Mouse (Mus musculus): ENCODE data around the gene Elmod2. TPM values are rescaled to one million over a fixed set of nuclear protein-coding genes. Genes with fewer than 3 reads are reported as not detected.

The Elmod2 gene
- total and polyA plus RNA-seq, 2 experiments from 2014 or later: 5.6 to 9.2 TPM

DNA sequence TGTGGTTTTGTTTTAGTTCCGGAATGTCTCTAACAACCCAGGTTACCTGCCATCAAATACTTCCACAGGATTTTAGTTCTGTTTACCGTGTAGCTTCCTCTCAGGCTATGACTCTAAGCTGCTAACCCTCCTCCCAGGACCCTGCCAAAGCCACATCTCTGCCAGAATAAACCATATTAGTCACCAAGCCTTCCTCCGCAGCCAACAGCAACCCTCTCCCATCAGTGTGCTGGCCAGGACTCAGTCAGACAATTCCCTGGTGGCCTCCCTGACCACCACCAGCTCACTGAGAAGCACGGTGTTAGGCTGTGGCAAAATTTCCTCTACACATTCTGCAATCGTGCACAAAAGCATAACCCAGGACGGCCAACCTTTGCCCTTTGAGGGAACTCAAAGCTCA is 53.9 kb downstream of the Elmod2 start:
- 71% methylated on average over 6 of the region's 6 CpGs for WGBS
- ATAC-seq (ENCODE audit: insufficient read depth, low read depth): no peak
- Histone ChIP-seq H3K27ac (ENCODE audit: low read depth) (no peak overlapping the region), H3K9me3 (replicated peaks; ENCODE audit: control insufficient read depth, low read length) (no peaks in the 10 kb centered on the region), H3K4me2 (ENCODE audit: low read depth, low read length) (no peak overlapping the region), H3K27me3 (ENCODE audit: control insufficient read depth, insufficient read depth, low read length) (no peaks in the 10 kb centered on the region), H3K36me3 (replicated peaks; ENCODE audit: control insufficient read depth, insufficient read depth, low read length) (no peaks in the 10 kb centered on the region), H3K9ac (replicated peaks; ENCODE audit: low read depth, low read length) (no peak overlapping the region), H3K4me1 (ENCODE audit: control insufficient read depth, insufficient read depth) (no peaks in the 10 kb centered on the region), H3K4me3 (ENCODE audit: low read depth, low read length) (no peak overlapping the region)
- no peak for DNase-seq (ENCODE audit: low spot score)
- TF ChIP-seq EP300 (IDR thresholded peaks at IDR 0.05; ENCODE audit: low read depth) (no peak), CTCF (IDR thresholded peaks at IDR 0.05; ENCODE audit: low read depth) (no peak)

DNA sequence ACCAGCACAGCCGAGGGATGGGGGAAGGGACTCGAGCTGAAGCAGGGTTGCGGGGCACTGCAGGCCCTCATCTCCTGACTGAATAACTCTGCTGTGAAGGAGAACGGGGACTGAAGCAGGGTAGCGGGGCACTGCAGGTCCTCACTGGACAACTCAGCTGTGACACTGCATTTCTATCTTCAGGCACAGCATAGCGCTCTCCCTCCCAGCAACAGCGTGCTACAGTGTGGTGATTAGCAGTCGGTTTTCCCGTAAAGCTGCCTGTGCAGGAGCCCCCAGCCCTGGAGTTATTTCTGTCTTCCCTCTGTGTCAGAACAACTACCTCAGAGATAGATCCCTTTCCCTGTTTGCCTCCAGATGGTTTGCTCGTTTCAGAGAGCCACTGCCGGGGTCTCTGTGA is 57.8 kb downstream of the Elmod2 start:
- 27% methylated on average over 11 of the region's 11 CpGs for WGBS
- no peaks in the 10 kb centered on the region for H3K36me3 ChIP-seq (replicated peaks; ENCODE audit: control insufficient read depth, insufficient read depth, low read length)
- no peak overlapping the region for H3K27ac ChIP-seq (ENCODE audit: low read depth)
- H3K9me3 ChIP-seq (replicated peaks; ENCODE audit: control insufficient read depth, low read length): no peaks in the 10 kb centered on the region
- TF ChIP-seq EP300 (IDR thresholded peaks at IDR 0.05; ENCODE audit: low read depth): no peak
- TF ChIP-seq CTCF (IDR thresholded peaks at IDR 0.05; ENCODE audit: low read depth): no peak
- peak; percentile 12 for DNase-seq (ENCODE audit: low spot score)
- peak overlapping the region; percentile 21 for H3K4me2 ChIP-seq (ENCODE audit: low read depth, low read length)
- peak overlapping the region; percentile 8; the same call in 1 of the 2 replicates for H3K4me3 ChIP-seq (ENCODE audit: low read depth, low read length)
- peak; percentile 68 for ATAC-seq (ENCODE audit: insufficient read depth, low read depth)
- H3K4me1 ChIP-seq (ENCODE audit: control insufficient read depth, insufficient read depth): no peaks in the 10 kb centered on the region
- no peak overlapping the region for H3K9ac ChIP-seq (replicated peaks; ENCODE audit: low read depth, low read length)
- no peaks in the 10 kb centered on the region for H3K27me3 ChIP-seq (ENCODE audit: control insufficient read depth, insufficient read depth, low read length)

DNA sequence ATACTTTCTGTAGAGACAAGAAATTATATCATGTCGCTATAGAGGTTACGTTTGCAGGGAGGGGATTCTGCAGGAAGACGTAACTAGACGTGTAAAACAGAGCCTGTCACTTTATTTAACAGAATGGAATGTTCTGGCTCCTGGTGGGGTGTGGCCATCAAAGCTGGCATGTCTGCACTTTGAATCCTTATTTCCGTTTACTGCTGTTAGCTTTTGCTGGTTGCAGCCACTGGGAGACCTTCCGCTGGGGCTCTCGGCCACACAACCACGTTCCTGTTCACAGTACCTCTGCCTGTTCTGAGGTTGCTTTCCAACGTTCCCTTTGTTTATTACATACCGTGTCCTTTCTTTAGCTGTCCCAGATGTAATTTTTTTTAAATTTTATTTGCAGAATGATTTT is 59.8 kb downstream of the Elmod2 start:
- TF ChIP-seq CTCF (IDR thresholded peaks at IDR 0.05; ENCODE audit: low read depth) (no peak), EP300 (IDR thresholded peaks at IDR 0.05; ENCODE audit: low read depth) (no peak)
- H3K27me3 ChIP-seq (ENCODE audit: control insufficient read depth, insufficient read depth, low read length): no peaks in the 10 kb centered on the region
- no peak for DNase-seq (ENCODE audit: low spot score)
- H3K9ac ChIP-seq (replicated peaks; ENCODE audit: low read depth, low read length): no peak overlapping the region
- H3K4me1 ChIP-seq (ENCODE audit: control insufficient read depth, insufficient read depth): no peaks in the 10 kb centered on the region
- H3K9me3 ChIP-seq (replicated peaks; ENCODE audit: control insufficient read depth, low read length): no peaks in the 10 kb centered on the region
- no peak overlapping the region for H3K27ac ChIP-seq (ENCODE audit: low read depth)
- no peak overlapping the region for H3K4me3 ChIP-seq (ENCODE audit: low read depth, low read length)
- WGBS: 63% methylated on average over 10 of the region's 10 CpGs
- H3K4me2 ChIP-seq (ENCODE audit: low read depth, low read length): no peak overlapping the region
- ATAC-seq (ENCODE audit: insufficient read depth, low read depth): no peak
- no peaks in the 10 kb centered on the region for H3K36me3 ChIP-seq (replicated peaks; ENCODE audit: control insufficient read depth, insufficient read depth, low read length)

DNA sequence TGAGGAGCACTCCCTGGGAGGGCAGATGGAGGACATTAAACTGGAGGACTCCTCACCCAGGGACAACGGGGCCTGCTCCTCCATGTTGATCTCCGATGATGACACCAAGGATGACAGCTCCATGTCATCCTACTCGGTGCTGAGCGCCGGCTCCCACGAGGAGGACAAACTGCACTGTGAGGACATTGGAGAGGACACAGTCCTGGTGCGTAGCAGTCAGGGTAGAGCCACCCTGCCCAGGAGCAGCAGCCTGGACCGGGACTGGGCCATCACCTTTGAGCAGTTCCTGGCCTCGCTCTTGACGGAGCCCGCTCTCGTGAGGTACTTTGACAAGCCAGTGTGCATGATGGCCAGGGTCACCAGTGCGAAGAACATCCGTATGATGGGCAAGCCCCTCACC is 61.1 kb downstream of the Elmod2 start:
- H3K4me1 ChIP-seq (ENCODE audit: control insufficient read depth, insufficient read depth): no peaks in the 10 kb centered on the region
- H3K4me2 ChIP-seq (ENCODE audit: low read depth, low read length): no peak overlapping the region
- ATAC-seq (ENCODE audit: insufficient read depth, low read depth) (no peak), DNase-seq (ENCODE audit: low spot score) (no peak)
- H3K27me3 ChIP-seq (ENCODE audit: control insufficient read depth, insufficient read depth, low read length): no peaks in the 10 kb centered on the region
- H3K36me3 ChIP-seq (replicated peaks; ENCODE audit: control insufficient read depth, insufficient read depth, low read length): 0 out of 2 replicates have a peak, but pooled peaks cover 3% of the 10 kb centered on the region
- no peak overlapping the region for H3K4me3 ChIP-seq (ENCODE audit: low read depth, low read length)
- 93% methylated on average over 14 of the region's 14 CpGs for WGBS
- H3K27ac ChIP-seq (ENCODE audit: low read depth): no peak overlapping the region
- no peaks in the 10 kb centered on the region for H3K9me3 ChIP-seq (replicated peaks; ENCODE audit: control insufficient read depth, low read length)
- no peak overlapping the region for H3K9ac ChIP-seq (replicated peaks; ENCODE audit: low read depth, low read length)
- no peak for TF ChIP-seq EP300 (IDR thresholded peaks at IDR 0.05; ENCODE audit: low read depth)
- no peak for TF ChIP-seq CTCF (IDR thresholded peaks at IDR 0.05; ENCODE audit: low read depth)

Other genes starting within 250 kb of the Elmod2 start
- gene Tbc1d9, start 167.1 kb downstream of the Elmod2 start, total RNA-seq (2014; rRNA removed; ENCODE audit: low replicate concordance): 4.3 and 6.2 TPM in 2 replicates
- 0.45 and 0.49 TPM in 2 replicates for gene Tbc1d9, start 167.1 kb downstream of the Elmod2 start, polyA plus RNA-seq (2015; fragmentation: Nextera tagmentation; extraction: Ambion mirVana)
- 3.6 TPM in 1 of 2 replicates, not detected in the other for gene Gm10645, start 166.3 kb downstream of the Elmod2 start, total RNA-seq (2014; rRNA removed; ENCODE audit: low replicate concordance)
- 0.34 and 0.48 TPM in 2 replicates for gene Gm10645, start 166.3 kb downstream of the Elmod2 start, polyA plus RNA-seq (2015; fragmentation: Nextera tagmentation; extraction: Ambion mirVana)
- not detected in 2 replicates for gene Ucp1, start 42.1 kb downstream of the Elmod2 start, total RNA-seq (2014; rRNA removed; ENCODE audit: low replicate concordance)
- 0.63 TPM in 1 of 2 replicates, not detected in the other for gene Ucp1, start 42.1 kb downstream of the Elmod2 start, polyA plus RNA-seq (2015; fragmentation: Nextera tagmentation; extraction: Ambion mirVana)
- not detected in 2 replicates for gene Mgat4d, start 16.0 kb upstream of the Elmod2 start, total RNA-seq (2014; rRNA removed; ENCODE audit: low replicate concordance)
- gene Mgat4d, start 16.0 kb upstream of the Elmod2 start, polyA plus RNA-seq (2015; fragmentation: Nextera tagmentation; extraction: Ambion mirVana): not detected in 2 replicates
- gene Clgn, start 57.4 kb upstream of the Elmod2 start, total RNA-seq (2014; rRNA removed; ENCODE audit: low replicate concordance): not detected in 2 replicates
- gene Clgn, start 57.4 kb upstream of the Elmod2 start, polyA plus RNA-seq (2015; fragmentation: Nextera tagmentation; extraction: Ambion mirVana): not detected in 2 replicates
- 18.3 and 39.8 TPM in 2 replicates for gene Scoc, start 125.9 kb upstream of the Elmod2 start, total RNA-seq (2014; rRNA removed; ENCODE audit: low replicate concordance)
- gene Scoc, start 125.9 kb upstream of the Elmod2 start, polyA plus RNA-seq (2015; fragmentation: Nextera tagmentation; extraction: Ambion mirVana): 65.8 and 78.6 TPM in 2 replicates
- gene Olfr370, start 203.3 kb upstream of the Elmod2 start, total RNA-seq (2014; rRNA removed; ENCODE audit: low replicate concordance): not detected in 2 replicates
- gene Olfr370, start 203.3 kb upstream of the Elmod2 start, polyA plus RNA-seq (2015; fragmentation: Nextera tagmentation; extraction: Ambion mirVana): not detected in 2 replicates
- gene Ndufb7, start 234.2 kb upstream of the Elmod2 start, total RNA-seq (2014; rRNA removed; ENCODE audit: low replicate concordance): 431 and 682 TPM in 2 replicates
- gene Ndufb7, start 234.2 kb upstream of the Elmod2 start, polyA plus RNA-seq (2015; fragmentation: Nextera tagmentation; extraction: Ambion mirVana): 1,145 and 1,161 TPM in 2 replicates

Data from heart, postnatal 0 days (tissue).